Mouse (Mus musculus) lung, postnatal 36 days (tissue): ENCODE results near the gene Zc3h12d.

ENCODE experiments used
- DNase-seq: peaks from one replicate; pipeline ENCODE4 v3.0.0; 2022; ENCODE audit warnings: mixed read lengths

The Zc3h12d gene

DNA sequence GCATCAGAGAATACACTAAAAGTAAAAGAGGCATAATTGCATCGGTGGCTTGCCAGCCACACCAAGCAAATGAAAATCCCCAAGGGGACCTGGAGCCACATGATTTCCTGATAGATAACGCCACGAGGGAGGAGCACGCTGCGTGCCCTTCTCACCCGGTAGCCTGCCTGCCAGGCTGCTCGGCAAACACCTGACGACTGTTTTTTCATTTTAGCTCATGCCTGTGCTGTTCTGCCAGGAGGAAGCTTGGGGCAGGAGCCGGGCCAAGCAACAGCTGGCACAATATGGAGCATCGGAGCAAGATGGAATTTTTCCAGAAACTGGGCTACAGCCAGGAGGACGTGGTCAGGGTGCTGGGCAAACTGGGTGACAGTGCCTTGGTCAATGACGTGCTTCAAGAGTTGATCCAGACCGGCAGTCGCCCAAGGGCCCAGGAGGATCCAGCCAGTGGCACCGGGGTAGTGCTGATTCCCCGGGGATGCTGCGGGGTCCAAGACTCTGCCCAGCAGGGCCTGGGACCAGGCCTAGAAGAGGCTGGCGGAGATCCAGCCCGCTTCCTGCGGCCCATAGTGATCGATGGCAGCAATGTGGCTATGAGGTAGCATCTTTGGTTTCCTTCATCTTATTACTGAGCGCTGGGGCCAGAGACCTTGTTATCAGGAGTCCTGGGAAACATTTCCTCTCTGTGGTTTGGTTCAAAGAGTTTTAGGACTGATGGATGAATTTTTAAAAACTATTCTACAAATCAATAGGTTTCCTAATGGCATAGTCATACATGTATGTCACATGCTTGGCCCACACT, 7.5 kb downstream of the Zc3h12d start:
- peak; percentile 11 for DNase-seq

DNA sequence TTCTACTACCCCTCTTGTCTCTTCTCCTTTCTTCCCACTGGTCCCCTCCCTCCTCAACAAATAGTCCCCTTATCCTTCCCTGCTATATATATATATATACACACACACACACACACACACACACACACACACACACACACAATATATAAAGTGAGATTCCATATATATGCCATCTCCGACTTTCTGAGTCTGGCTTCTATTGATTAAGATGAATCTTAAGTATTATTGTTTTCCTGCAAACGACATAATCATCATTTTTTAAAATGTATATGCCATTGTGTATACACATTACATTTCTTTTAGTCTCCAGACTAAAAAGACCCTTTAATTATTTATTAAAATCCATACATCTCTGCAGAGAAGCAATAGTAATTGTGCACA, 8.1 kb downstream of the Zc3h12d start:
- no peak for DNase-seq

DNA sequence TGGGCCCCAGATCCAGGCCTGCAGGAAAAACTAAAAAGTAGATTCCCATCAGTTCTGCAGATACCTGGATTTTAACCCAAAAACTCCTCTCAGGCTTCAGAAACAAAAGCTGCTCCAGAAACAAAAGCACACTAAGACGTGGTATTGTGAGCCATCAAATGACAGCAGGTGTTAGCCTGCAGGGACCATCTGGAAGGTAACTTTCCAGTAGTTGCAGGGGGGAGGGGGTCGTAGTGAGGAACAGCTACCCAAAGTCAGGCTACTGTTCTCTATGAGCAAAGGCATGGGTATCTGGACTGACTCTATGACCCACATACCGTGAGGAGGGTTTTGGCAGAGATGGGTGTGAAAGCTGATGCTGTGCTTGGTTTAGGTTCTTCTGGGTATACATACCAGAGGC, 8.5 kb downstream of the Zc3h12d start:
- DNase-seq = no peak

DNA sequence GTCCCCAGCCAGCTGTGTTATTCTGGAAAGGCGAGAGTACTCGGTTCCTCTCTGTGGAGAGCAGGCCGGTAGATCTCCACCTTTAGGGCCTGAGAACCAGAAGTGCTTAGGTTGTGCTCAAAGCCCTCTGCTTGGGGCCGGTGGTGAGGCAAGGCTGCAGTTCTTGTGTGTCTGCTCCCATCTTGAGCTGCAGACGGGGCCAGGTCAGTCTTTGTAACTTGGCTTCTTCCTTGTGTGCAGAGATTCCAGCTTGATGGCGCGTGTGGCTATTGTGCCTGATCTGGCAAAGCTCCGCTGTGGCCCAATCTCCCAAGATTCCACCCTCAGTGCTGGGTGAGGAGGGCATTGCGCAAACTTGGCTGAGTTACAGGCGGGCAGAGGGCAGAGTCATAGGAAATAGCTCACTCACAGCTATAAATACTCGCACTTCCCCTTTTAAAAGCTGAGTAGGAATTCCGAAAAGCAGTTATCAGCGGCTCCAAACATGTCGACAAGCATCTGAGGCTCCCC, 9.4 kb downstream of the Zc3h12d start:
- DNase-seq = peak; percentile 91

DNA sequence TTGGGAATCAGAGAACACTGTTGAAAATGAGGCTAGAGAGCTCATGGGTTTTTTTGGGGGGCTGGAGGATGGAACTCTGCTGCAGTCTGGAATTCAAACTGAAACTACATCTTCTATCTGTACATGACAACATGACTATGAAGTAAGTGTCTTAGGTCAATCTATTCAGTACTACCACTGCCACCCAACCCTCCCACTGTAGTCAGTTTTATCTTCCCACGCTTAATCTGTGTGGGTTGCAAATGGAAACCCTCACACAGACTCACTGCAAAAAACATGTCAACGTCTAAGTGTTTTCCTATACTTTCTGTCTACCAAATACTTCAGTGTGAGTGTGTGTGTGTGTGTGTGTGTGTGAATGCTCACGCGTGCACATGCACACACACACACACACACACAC, 10.9 kb downstream of the Zc3h12d start:
- DNase-seq = no peak

DNA sequence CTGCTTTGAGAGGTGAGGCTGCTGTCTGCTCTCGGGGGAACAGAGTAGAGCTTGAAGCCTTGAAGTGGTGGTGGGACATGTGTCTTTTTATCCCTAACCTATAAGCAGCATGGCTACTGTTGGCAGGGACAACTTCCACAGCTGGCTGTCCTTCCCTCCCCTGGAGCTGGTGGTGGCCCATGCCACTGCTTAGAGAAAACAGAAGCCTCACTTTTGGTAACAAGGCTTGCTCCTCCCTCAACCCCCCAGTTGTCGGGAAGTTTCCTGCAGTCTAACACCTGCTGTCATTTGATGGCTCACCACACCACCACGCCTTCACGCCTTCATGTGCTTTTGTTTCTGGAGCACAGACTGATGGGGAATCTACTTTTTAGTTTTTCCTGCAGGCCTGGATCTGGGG, 11.9 kb downstream of the Zc3h12d start:
- no peak for DNase-seq

DNA sequence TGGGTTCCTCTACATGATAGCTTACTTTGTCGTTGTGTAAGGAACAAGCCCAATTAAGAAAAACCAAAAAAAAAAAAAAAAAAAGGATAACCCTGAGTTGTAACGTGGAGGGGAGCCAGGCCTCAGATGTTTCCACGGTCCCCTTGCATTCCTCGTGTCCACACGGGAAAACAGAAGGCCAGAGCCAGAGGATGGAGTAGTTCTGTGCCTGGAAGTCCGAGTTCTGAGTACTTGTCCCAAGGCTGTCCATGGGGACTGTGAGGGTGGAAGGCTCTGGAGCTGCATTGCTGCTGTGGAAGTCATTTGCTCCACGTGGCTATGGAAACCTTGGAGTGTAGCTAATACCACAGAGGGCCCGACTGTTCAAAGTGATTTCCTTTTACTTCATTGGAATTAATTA, 12.9 kb downstream of the Zc3h12d start:
- no peak for DNase-seq

DNA sequence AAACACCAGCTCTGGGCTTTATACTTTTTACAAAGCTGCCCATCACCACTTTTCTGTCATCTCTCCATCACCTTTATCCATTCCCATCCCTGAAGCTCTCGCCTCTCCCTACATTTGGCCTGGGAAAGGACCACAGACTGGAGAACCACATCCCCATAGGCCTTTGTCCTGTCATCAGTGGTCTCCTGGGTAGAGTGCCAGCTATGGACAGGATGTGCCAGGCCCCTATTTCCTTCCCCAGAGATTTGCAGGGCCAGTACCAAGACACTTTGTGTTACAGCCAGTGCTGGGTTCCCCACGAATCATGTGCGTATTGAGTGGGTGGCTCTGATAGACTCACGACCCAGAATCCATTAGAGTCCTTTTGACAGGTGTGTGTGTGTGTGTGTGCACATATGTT, 13.7 kb downstream of the Zc3h12d start:
- DNase-seq = no peak

DNA sequence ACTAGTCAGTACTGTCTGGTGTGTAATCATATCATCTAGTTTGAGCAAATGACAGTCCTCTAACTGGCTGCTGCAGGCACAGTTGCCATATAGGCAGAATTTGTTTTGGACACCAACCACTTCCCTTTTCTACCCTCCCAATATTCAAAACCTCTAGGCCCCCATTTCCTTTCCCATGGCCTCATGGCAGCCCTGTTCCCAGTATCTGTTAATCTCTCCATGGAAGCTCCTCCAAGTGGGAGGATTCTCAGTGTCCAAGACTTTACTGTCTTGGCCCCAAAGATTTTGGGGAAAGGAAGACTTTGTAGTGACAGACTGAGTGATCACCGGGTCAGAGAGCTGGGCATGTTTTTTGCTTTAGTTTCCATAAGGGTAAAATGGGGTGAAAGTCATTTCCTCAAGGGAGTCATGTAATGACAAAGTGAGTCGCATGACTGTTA, 14.9 kb downstream of the Zc3h12d start:
- DNase-seq = no peak

DNA sequence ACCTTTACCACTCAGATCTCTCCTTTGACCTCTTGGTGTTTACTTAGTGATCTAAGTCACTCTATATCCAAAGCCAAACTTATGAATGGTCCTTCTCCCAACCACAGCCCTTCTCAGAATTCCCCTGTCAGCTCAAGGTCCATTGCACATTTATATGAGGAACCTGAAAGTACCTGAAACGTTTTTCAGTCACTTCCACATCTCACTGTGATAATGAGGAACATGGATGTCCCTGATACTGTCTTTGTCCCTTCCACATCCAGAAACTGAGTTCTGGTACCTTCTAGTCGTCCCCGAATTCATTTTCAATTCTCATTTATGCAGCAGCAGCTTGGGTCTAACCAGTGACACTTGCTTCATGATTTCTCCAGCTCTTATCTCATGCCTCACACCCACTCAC, 19.6 kb downstream of the Zc3h12d start:
- no peak for DNase-seq

DNA sequence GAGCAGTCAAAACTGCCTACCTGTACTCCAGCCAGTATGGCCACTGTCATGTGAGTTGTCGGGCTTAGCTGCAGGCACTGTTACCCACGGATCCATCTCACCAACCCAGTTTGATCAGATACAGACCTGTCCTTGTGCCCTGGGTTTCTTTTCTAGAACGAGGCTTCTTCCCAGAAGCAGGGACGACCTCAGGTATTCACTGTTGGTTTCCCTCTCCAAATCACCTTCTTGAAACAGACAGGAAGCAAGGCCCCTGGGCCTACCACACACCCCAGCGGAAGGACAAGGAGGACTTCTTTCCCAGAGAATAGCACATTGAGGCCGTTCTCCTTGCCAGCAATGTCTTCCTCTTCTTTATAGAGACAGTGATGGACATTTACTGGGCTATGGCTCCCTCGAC, 28.2 kb downstream of the Zc3h12d start:
- no peak for DNase-seq

DNA sequence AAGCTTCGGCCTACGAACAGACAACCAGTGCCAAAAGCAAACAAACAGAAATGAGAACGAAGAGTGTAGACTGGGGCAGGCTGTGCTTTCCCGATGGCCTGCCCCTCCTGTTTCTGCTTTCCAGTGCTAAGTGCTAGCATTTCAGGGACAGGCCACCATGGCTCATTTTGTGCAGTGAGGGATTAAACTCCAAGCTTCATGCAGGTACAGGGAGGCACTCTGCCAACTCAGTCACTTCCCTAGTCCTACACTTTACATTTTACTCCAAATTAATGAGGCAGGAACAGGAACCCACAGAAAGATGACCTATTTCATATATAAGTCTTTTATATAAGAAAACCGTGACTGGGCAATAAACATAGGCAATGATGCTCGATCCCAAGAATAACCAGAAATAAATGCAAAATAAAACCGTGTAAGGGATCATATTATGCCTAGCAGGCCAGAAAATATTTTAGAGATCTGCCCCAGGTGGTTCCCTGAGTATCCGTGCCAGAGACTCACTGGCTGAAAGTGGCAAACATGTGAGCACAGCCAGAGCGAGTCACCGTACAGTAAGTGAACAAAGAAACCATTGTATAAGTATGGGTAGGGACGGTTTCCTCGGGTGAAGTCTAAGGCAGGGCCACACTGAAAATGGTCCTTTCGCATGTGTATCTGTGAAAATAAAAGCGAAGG, 29.1 kb downstream of the Zc3h12d start:
- no peak for DNase-seq

DNA sequence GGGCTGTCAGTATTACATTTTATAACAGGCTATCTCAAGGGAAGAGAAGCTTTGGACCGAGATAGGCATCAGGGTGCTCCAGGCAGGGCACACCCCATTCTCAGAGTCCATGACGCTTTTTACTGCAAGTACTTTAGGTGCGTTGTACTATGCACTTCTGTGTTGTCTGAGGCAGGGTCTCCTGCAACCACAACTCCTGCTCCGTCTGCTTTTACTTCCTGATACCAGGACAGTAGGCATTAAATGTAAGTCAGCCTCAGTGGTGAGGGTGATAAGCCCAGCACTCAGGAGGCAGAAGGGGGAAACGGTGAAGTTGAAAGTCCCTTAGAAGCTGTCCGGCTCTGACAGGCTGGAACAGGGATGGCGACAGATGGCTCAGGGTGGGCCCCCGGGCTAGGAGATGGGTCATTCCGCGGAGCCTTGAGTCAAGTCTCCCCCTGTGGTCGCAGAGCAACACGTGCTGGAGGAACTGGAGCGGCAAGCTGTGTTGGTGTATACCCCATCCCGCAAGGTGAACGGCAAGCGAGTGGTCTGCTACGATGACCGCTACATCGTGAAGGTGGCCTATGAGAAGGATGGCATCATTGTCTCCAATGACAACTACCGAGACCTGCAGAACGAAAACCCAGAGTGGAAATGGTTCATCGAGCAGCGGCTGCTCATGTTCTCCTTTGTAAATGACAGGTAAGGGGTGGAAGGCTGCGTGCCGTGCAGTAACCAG, 29.8 kb downstream of the Zc3h12d start:
- no peak for DNase-seq

DNA sequence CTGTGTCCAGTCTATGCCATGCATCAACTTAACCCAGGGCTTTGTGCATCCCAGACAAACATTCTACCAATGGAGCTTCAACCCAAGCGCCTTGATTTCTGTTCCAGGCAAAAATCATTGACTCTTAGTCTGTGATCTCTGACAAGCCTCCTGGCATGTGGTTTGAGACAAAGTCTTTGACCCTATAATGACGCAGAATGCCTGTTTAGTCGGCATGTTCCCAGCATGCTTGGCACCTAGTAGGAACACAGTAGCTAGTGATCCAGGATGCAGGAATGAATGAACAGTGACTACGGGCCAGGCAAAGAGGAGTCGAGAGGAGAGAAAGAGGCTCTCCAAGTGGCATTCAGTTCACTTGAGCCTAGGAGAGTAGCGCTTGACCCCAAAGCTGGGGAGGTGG, 31.1 kb downstream of the Zc3h12d start:
- no peak for DNase-seq

DNA sequence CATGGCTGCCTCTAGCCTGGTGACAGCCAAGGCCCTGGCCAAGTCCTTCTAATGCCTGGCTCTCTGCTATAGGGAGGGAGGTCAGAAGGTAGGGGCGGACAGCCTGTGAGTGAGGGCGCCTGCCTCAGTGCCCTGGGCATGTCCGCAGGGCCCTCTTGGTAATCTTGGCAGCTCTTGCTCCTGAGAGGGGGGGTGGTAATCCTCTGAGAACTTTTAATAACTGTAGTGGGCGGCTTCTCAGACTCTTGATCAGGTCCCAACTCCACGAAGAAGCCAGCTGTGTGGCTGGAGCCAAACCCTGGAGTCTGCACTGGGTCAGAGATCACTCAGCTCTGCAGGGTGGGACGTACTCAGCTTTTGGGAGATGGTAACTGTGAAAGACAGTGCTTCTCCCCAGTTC, 31.9 kb downstream of the Zc3h12d start:
- no peak for DNase-seq

DNA sequence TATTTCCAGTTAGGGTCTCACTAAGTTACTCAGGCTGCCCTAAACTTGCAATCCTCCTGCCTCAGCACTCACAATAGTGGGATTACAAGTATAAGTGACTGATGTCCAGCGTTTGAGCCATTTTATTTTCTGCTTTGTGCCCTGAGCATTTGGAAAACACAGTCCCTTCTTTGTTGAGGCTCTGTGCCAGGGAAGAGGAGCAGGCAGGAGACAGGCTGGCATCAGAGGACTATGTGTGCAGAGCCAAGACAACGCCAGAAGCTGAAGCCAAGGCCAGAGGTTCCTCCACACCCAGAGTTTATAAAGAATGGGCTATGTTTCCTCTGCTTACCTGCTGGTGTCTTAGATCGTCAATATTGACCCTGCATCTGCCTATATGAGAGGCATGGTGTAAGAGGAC, 32.5 kb downstream of the Zc3h12d start:
- no peak for DNase-seq

DNA sequence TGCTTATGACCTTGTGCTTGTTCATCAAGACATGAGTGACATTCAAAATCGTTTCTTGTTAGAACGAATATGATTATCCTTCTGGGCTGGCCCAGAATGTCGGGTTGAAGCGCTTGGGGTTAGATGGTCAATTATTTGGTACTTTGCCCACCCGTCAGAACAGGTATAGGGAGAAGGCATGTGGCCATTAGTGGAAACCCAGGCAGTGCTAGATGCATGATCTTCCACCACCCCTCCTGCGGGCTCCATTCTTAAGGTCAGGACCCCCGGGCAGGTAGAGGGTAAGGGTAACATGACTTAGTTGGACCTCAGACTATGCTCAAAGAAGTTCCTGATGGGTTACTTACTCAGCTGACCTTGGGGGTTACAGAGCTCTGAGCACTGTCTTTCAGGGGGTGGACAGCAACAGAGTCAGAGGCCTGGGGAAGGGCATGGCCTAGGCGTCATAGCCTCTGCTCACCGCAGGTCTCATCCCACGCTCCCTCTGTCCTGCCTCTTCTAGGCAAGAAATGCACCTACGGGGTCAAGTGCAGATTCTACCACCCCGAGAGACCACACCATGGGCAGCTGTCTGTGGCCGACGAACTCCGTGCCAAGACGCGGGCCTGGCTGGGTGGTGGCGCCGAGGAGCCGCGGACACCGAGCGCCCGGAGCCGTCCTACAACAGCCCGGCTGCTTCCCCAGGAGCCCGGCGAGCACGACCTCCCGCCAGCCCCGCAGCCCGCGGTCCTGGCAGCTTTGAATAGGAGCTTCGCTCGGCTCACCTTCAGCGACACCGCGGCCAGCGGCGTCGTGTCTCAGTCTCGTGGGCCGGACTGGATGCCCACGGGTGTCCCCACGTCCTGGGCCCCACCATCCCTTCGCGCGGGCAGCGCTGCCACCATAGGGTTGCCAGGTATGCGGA, 34.7 kb downstream of the Zc3h12d start:
- no peak for DNase-seq

DNA sequence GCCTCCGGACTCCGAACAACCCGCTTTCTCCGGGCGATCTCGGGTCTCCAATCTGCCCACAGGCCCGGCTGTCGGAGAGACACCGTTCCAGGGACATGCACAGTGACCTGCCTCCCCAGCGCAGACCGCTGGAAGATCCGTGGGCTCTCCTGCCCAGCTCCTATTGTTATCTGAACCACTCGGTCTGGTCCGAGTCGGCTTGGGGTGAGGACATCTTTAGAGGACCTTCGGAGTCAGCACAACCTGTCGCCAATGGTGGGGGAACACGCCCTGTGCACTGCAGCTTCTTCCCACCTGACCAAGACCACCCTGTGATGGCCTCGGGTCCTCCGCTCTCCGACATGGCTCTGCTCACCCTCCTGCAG, 35.4 kb downstream of the Zc3h12d start:
- no peak for DNase-seq

DNA sequence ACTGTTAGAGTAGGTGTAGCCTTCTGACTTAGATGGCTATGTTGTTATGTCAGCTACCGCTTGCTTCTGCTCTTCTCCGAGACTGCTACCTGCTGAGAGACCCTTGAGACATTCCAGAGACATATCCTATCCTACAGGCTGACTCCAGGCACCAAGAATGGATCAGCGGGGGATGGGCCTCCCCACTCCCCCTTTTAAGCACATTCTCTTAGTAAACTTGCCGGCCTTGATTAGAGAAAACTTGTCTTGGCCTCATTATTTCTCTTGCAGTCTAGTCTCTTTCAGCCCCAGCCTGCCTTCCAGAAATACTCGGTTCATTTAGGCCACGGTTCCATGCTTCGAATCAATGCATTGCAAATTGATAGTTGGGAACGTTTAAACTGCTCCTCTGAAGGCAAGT, 37.5 kb downstream of the Zc3h12d start:
- no peak for DNase-seq

DNA sequence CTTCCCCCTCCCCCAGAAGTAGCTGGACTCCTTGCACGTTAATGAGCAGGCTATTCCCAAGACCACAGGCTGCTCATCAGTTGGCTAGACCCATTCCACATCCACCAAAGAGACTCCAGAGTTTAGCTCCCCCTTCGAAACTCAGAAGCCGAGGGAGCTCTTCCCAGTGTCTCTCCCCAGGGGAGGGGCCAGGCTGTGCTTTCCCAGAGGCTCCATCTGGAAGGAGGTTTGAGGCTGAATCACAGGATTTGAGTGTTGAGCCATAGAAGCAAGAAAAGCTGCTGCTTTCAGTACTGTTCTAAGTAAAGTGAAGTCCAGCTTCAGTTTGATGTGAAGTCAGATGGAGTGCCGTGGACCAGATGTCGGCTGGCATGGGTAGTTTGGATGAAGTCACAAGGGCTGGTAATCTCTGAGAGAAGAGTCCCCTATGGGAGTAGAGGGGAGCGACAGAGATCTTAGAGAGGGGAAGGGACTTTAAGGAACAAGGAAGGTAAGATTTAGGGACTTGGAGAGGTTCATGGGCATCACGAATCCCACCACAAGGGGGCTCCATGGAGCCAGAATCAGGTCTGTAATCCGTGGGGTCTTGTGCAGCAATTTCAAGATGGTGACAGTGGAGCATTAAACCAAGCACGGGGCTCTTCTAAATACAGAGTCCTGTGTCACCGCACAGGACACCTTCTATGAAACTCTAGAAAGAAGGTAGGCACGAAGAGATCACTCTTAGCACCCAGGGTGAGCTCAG, 38.5 kb downstream of the Zc3h12d start:
- DNase-seq = peak; percentile 38

DNA sequence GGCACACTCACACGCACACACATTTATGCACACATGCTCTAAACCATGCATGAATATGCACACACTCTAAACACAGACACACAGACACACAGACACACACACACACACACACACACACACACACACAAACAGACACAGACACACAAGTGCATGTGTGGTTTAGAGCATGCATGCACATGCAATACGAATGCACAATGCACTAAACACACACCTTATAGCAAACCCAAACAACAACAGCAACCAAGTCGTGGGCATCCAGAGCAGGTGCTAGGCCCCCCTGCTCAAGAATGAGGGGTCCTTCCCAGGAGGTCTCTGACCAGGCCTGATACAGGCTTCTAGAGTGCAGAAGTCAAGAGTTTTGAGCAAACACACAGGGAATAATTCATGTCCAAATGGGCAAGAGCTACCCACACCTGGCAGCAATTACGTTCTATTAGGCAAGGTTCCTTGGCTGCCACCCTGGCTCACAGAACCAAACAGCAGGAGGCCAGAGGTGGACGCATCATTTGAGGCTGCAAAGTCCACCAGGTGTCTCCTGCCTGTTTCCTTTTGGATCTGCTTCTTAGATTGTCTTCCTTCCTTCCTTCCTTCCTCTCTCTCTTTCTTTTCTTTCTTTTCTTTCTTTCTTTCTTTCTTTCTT, 39.2 kb downstream of the Zc3h12d start:
- no peak for DNase-seq

DNA sequence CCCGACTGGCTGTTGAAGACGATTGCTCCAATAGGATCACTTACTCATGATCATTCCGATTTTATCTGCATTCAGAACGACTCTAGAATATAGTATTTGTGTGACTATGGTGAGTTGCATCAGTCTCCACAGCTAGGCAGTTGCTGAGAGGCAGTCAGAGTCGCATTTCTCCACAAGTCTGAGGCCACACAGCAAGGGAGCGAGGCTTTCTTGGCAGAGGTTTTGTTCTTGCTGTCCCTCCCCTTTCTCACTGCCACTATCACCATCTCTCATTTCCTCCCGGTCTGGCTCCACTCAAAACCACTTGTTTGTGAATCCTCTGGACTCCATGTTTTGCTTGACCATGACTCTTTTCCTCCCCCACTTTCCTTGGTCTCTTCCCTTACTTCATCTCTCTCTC, 41.9 kb downstream of the Zc3h12d start:
- DNase-seq = no peak
